Mouse (Mus musculus) stomach, postnatal 0 days (tissue): Measurements from ENCODE around the gene Myg1. TPM values are rescaled to one million over a fixed set of nuclear protein-coding genes. Genes with fewer than 3 reads are reported as not detected.

Experiments used
- ATAC-seq: fragments of 200-750 bp; cut with Nextera tagmentation; 2 replicates; pipeline ENCODE4 v1.8.0; 2017; ENCODE audit not compliant: low FRiP score, low TSS enrichment
- DNase-seq: peaks from one replicate; pipeline ENCODE4 v3.0.0-alpha.2; 2016; ENCODE audit warnings: low spot score
- H3K27ac ChIP-seq: fragments of 300-500 bp; sonication (generic); replicated peaks from 2 replicates; pipeline ENCODE4 v1.5.1; 2014; ENCODE audit warnings: mild to moderate bottlenecking, control low read depth
- H3K27me3 ChIP-seq: fragments of 300-500 bp; sonication (generic); 2 replicates; pipeline ENCODE4 v1.6.1; 2014; ENCODE audit warnings: low read length; ENCODE audit not compliant: control insufficient read depth, insufficient read depth
- H3K36me3 ChIP-seq: fragments of 300-500 bp; sonication (generic); 2 replicates; pipeline ENCODE4 v1.6.1; 2014; ENCODE audit warnings: low read length, mixed read lengths; ENCODE audit not compliant: control insufficient read depth, insufficient read depth
- H3K4me1 ChIP-seq: fragments of 300-500 bp; sonication (generic); replicated peaks from 2 replicates; pipeline ENCODE4 v1.6.1; 2014; ENCODE audit warnings: antibody characterized with exemption; ENCODE audit not compliant: control insufficient read depth, insufficient read depth
- H3K4me2 ChIP-seq: fragments of 300-500 bp; sonication (generic); replicated peaks from 2 replicates; pipeline ENCODE4 v1.6.1; 2014; ENCODE audit warnings: low read depth, mild to moderate bottlenecking, control low read depth, moderate library complexity
- H3K4me3 ChIP-seq: fragments of 300-500 bp; sonication (generic); 2 replicates; pipeline ENCODE4 v1.5.1; 2014; ENCODE audit warnings: low read depth, low read length, control low read depth
- H3K9ac ChIP-seq: fragments of 300-500 bp; sonication (generic); 2 replicates; pipeline ENCODE4 v1.6.1; 2014; ENCODE audit warnings: mild to moderate bottlenecking, low read length, control low read depth, mixed read lengths
- H3K9me3 ChIP-seq: fragments of 300-500 bp; sonication (generic); 2 replicates; pipeline ENCODE4 v1.6.1; 2016; ENCODE audit warnings: low read length; ENCODE audit not compliant: control insufficient read depth
- CTCF ChIP-seq: IDR thresholded peaks from 2 replicates; pipeline ENCODE4 v1.5.1; 2016; ENCODE audit warnings: antibody characterized with exemption, low read depth, mild to moderate bottlenecking, moderate library complexity
- EP300 ChIP-seq: optimal IDR thresholded peaks from 2 replicates; pipeline ENCODE3; 2016; ENCODE audit warnings: antibody characterized with exemption
- whole genome bisulfite sequencing: fragments of 180-500 bp; shearing (Covaris S2); extraction: QIAGEN DNeasy Blood & Tissue Kit; methylation state at CpG from one replicate; pipeline ENCODE4 v1.1.7; 2014; 5-methylcytosine and 5-hydroxymethylcytosine counted together
- polyA plus RNA-seq: library from polyadenylated mRNA; unstranded; fragments of >200 nt; fragmentation: Nextera tagmentation; extraction: Ambion mirVana; gene quantifications from 2 replicates; pipeline ENCODE4 v1.2.1, GENCODE M21; 2015

The Myg1 gene
- polyA plus RNA-seq, 1 experiment from 2014 or later, result 44.8 TPM

- 66% methylated on average over 16 of the region's 16 CpGs for WGBS
- H3K36me3 ChIP-seq, result no peaks in the 10 kb centered on the region
- no peak overlapping the region for H3K9ac ChIP-seq
- H3K27ac ChIP-seq, result no peak overlapping the region
- H3K4me3 ChIP-seq, result no peak overlapping the region
- no peaks in the 10 kb centered on the region for H3K27me3 ChIP-seq
- 0 out of 2 replicates have a peak, but pooled peaks cover 3% of the 10 kb centered on the region for H3K4me1 ChIP-seq
- no peak overlapping the region; the same call in 1 of the 2 replicates for H3K4me2 ChIP-seq
- DNase-seq (no peak), ATAC-seq (no peak)
- H3K9me3 ChIP-seq, result no peaks in the 10 kb centered on the region
- TF ChIP-seq CTCF (no peak), EP300 (no peak)
Observed at GRCm38 (mm10) chr15:102356501-102357325, 25.2 kb downstream of the Myg1 start.

GRCm38 (mm10) chr15:102358126-102358525, 26.6 kb downstream of the Myg1 start:
- H3K9ac ChIP-seq, result 0 out of 2 replicates have a peak overlapping the region, but pooled peaks have one; percentile 8

GRCm38 (mm10) chr15:102358834-102359233, 27.3 kb downstream of the Myg1 start:
- no peak overlapping the region for H3K4me2 ChIP-seq
- ATAC-seq, result no peak
- WGBS, result 32% methylated on average over 5 of the region's 5 CpGs

More at GRCm38 (mm10) chr15:102358126-102358525, 26.6 kb downstream of the Myg1 start:
- Histone ChIP-seq H3K27me3 (no peaks in the 10 kb centered on the region), H3K36me3 (no peaks in the 10 kb centered on the region), H3K4me1 (0 out of 2 replicates have a peak, but pooled peaks cover 3% of the 10 kb centered on the region), H3K4me2 (no peak overlapping the region), H3K9me3 (no peaks in the 10 kb centered on the region), H3K27ac (no peak overlapping the region), H3K4me3 (no peak overlapping the region)
- WGBS, result 10% methylated on average over 25 of the region's 25 CpGs
- TF ChIP-seq CTCF, result peak; percentile 25; the same call in 1 of the 2 replicates
- no peak for TF ChIP-seq EP300
- ATAC-seq (no peak), DNase-seq (peak; percentile 44)

GRCm38 (mm10) chr15:102362648-102363047, 31.1 kb downstream of the Myg1 start:
- H3K27ac ChIP-seq, result peak overlapping the region; percentile 58; the same call in 1 of the 2 replicates
- H3K27me3 ChIP-seq, result no peaks in the 10 kb centered on the region
- H3K36me3 ChIP-seq, result no peaks in the 10 kb centered on the region
- 9% methylated on average over 12 of the region's 14 CpGs for WGBS
- peak overlapping the region; percentile 6; the same call in 1 of the 2 replicates for H3K4me3 ChIP-seq
- no peak for DNase-seq
- no peak for ATAC-seq
- H3K4me2 ChIP-seq, result peak overlapping the region; percentile 50
- H3K4me1 ChIP-seq, result 0 out of 2 replicates have a peak, but pooled peaks cover 3% of the 10 kb centered on the region
- TF ChIP-seq EP300 (no peak), CTCF (peak; percentile 26; the same call in 1 of the 2 replicates)
- H3K9ac ChIP-seq, result peak overlapping the region; percentile 45
- H3K9me3 ChIP-seq, result no peaks in the 10 kb centered on the region

More at GRCm38 (mm10) chr15:102358834-102359233, 27.3 kb downstream of the Myg1 start:
- H3K9ac ChIP-seq, result no peak overlapping the region
- no peak overlapping the region for H3K4me3 ChIP-seq
- 0 out of 2 replicates have a peak, but pooled peaks cover 3% of the 10 kb centered on the region for H3K4me1 ChIP-seq
- H3K27me3 ChIP-seq, result no peaks in the 10 kb centered on the region
- TF ChIP-seq CTCF (no peak), EP300 (no peak)
- no peak overlapping the region for H3K27ac ChIP-seq
- no peak for DNase-seq
- H3K36me3 ChIP-seq, result no peaks in the 10 kb centered on the region
- H3K9me3 ChIP-seq, result no peaks in the 10 kb centered on the region

GRCm38 (mm10) chr15:102364678-102365077, 33.2 kb downstream of the Myg1 start:
- H3K9ac ChIP-seq, result no peak overlapping the region
- WGBS, result 89% methylated on average over 1 of the region's 1 CpGs
- H3K4me3 ChIP-seq, result no peak overlapping the region
- H3K27ac ChIP-seq, result no peak overlapping the region
- TF ChIP-seq EP300 (no peak), CTCF (no peak)
- H3K4me1 ChIP-seq, result no peaks in the 10 kb centered on the region
- DNase-seq, result no peak
- no peaks in the 10 kb centered on the region for H3K9me3 ChIP-seq
- H3K4me2 ChIP-seq, result no peak overlapping the region
- H3K36me3 ChIP-seq, result no peaks in the 10 kb centered on the region
- ATAC-seq, result no peak
- no peaks in the 10 kb centered on the region; the same call in 1 of the 2 replicates for H3K27me3 ChIP-seq
